Mouse (Mus musculus) hindbrain, embryonic 15.5 days (tissue): ENCODE results near the gene Olfr1140. TPM values are rescaled to one million over a fixed set of nuclear protein-coding genes. Genes with fewer than 3 reads are reported as not detected.

Experiments used
- ATAC-seq: fragments of 200-750 bp; cut with Nextera tagmentation; 2 replicates; pipeline ENCODE4 v1.8.0; 2017; ENCODE audit warnings: low read depth, moderate number of reproducible peaks, moderate TSS enrichment; ENCODE audit not compliant: low FRiP score
- H3K27ac ChIP-seq: fragments of 300-500 bp; sonication (generic); replicated peaks from 2 replicates; pipeline ENCODE4 v1.5.1; 2015; ENCODE audit warnings: mild to moderate bottlenecking, inconsistent platforms
- H3K27me3 ChIP-seq: fragments of 300-500 bp; sonication (generic); 2 replicates; pipeline ENCODE4 v1.6.1; 2015; ENCODE audit warnings: control low read depth, inconsistent platforms
- H3K36me3 ChIP-seq: fragments of 300-500 bp; sonication (generic); 2 replicates; pipeline ENCODE4 v1.6.1; 2015; ENCODE audit warnings: control low read depth, inconsistent platforms
- H3K4me1 ChIP-seq: fragments of 300-500 bp; sonication (generic); replicated peaks from 2 replicates; pipeline ENCODE4 v1.6.1; 2015; ENCODE audit warnings: control low read depth, inconsistent platforms
- H3K4me2 ChIP-seq: fragments of 300-500 bp; sonication (generic); 2 replicates; pipeline ENCODE4 v1.6.1; 2015; ENCODE audit warnings: moderate library complexity, mild to moderate bottlenecking, inconsistent platforms
- H3K4me3 ChIP-seq: fragments of 300-500 bp; sonication (generic); 2 replicates; pipeline ENCODE4 v1.5.1; 2015; ENCODE audit warnings: mild to moderate bottlenecking, inconsistent platforms
- H3K9ac ChIP-seq: fragments of 300-500 bp; sonication (generic); 2 replicates; pipeline ENCODE4 v1.6.1; 2015; ENCODE audit warnings: inconsistent platforms
- H3K9me3 ChIP-seq: fragments of 300-500 bp; sonication (generic); 2 replicates; pipeline ENCODE4 v1.6.1; 2016; ENCODE audit warnings: control low read depth, inconsistent platforms
- WGBS: fragments of 180-500 bp; shearing (Covaris S2); methylation state at CpG from one replicate; pipeline ENCODE4 v1.1.7; 2015; 5-methylcytosine and 5-hydroxymethylcytosine counted together
- polyA plus RNA-seq: library from polyadenylated mRNA; unstranded; fragments of >200 nt; fragmentation: Nextera tagmentation; extraction: Ambion mirVana; gene quantifications from 2 replicates; pipeline ENCODE4 v1.2.1, GENCODE M21; 2015

Olfr1140 gene
- polyA plus RNA-seq = not detected in 2 replicates

DNA sequence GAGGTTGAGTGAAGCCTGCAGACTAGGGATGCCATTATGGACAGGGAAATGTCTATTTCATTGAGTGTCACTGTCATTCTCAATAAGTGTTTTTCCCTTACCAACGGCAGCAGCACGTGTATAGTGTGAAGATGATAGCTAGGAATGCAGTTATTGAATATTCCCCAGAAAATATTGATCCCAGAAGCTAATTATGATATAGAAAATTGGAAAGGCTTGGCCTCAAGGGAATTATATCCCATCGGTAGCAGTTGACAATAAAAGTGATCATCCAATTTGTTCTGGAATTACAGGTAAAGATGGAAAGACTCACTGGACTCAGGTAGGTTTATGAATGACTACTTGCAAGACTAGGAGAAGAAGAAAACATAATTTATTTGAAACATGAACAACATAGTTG is at the start of gene Olfr1140:
Olfr1140 (plus strand) TSS at position 301 of the 400 bp plus-strand sequence.
- 77% methylated on average over 3 of the region's 3 CpGs for WGBS
- H3K4me1 ChIP-seq = no peaks in the 10 kb centered on the region

DNA sequence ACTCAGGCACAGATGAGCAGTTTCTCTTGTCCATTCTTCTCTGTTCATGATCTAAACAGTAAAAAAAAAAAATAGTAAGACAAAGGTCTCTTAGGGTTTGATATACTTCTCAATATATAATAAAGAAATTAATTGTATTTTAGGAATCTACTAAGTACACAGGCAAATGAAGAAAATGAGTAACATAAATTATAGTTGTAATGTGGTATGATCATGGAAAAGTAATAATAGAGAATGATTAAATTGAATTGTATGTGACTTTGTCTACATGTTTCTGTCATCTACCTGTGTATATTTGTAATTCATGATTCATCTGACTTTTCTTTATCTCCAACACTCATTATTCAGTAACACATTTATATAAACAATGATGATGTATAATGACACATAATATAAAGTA is 49.7 kb upstream of the Olfr1140 start, which contains the start of gene Olfr1136:
Olfr1136 (minus strand) TSS at position 101 of the 400 bp plus-strand sequence.
- H3K4me2 ChIP-seq = no peak within 1 kb of the TSS
- no peak within 1 kb of the TSS for H3K9ac ChIP-seq
- H3K27me3 ChIP-seq = no peaks in the 10 kb centered on the region
- ATAC-seq = no peak
- no peak within 1 kb of the TSS for H3K4me3 ChIP-seq
- no peaks in the 10 kb centered on the region for H3K4me1 ChIP-seq
- no peaks in the 10 kb centered on the region for H3K36me3 ChIP-seq
- H3K27ac ChIP-seq = no peak within 1 kb of the TSS
- no peaks in the 10 kb centered on the region for H3K9me3 ChIP-seq

More for the DNA sequence above, at the start of gene Olfr1140:
- Histone ChIP-seq H3K36me3 (no peaks in the 10 kb centered on the region), H3K27me3 (no peaks in the 10 kb centered on the region), H3K27ac (no peak within 1 kb of the TSS), H3K9me3 (no peaks in the 10 kb centered on the region), H3K9ac (no peak within 1 kb of the TSS), H3K4me2 (no peak within 1 kb of the TSS), H3K4me3 (no peak within 1 kb of the TSS)
- no peak for ATAC-seq

DNA sequence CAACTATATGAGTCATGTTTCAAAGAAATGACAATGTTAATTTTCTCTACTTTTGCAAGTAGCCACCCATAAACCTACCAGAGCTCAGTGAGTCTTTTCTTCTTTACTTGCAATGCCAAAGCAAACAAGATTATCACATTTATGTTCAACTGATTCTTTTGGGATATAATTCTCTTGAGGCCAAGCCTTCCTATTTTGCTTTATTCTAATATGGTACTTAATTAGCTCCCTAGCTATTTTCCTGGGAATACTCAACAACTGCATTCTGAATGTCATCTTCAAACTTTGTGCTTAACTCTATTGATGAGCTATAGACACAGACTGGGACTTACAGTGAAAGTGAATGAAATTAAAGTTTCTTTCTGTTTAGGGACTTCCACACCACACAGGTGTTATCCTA is 30.5 kb upstream of the Olfr1140 start, which contains the start of gene Olfr1137:
Olfr1137 (minus strand) TSS at position 101 of the 400 bp plus-strand sequence.
- H3K4me1 ChIP-seq = no peaks in the 10 kb centered on the region
- no peak within 1 kb of the TSS for H3K4me2 ChIP-seq
- no peak for ATAC-seq
- no peaks in the 10 kb centered on the region for H3K9me3 ChIP-seq
- H3K27me3 ChIP-seq = no peaks in the 10 kb centered on the region
- H3K36me3 ChIP-seq = no peaks in the 10 kb centered on the region
- H3K27ac ChIP-seq = no peak within 1 kb of the TSS
- no peak within 1 kb of the TSS for H3K4me3 ChIP-seq
- no peak within 1 kb of the TSS for H3K9ac ChIP-seq

DNA sequence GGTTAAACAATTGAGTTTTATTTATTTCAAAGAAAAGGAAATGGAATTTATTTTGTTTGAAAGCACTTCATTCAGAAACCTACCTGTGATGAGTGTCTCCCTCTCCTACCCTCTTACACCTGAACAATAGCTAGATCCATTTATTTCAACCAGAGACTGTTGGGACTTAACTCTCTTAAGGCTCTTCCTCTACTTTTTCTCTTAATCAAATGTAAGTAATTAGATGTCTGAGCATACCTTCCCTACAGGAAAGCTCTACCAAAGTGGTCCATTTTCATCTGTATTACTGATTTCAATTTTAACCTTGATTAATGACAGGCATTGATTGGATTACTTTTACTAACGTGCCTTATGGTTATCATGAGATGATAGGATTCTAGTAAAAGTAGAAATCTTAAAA is 3.7 kb upstream of the Olfr1140 start, which contains the start of gene Olfr1138:
Olfr1138 (minus strand) TSS at position 101 of the 400 bp plus-strand sequence.
- Histone ChIP-seq H3K4me3 (no peak within 1 kb of the TSS), H3K9me3 (no peaks in the 10 kb centered on the region), H3K4me1 (no peaks in the 10 kb centered on the region), H3K9ac (no peak within 1 kb of the TSS), H3K36me3 (no peaks in the 10 kb centered on the region), H3K27ac (no peak within 1 kb of the TSS), H3K27me3 (no peaks in the 10 kb centered on the region), H3K4me2 (no peak within 1 kb of the TSS)
- 68% methylated on average over 1 of the region's 1 CpGs for WGBS
- no peak for ATAC-seq

DNA sequence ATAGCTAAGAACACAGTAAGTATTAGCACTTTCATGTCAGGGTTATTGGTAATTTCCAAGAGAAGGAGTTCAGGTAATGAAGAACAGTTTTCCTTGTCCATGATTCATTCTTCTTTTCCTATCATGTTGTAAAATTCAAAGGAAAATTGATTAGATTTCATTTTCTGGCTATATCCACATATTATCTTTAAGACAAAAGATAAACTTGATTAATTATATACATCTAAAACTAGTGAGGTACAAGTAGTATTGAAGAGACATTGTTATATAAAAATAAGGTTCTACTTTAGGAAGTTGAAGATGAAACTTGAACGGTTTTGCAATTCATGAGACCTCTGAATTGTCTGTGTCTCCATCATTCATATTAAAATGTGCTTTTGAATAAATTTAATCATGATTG is 10.3 kb downstream of the Olfr1140 start, which contains the start of gene Olfr1141:
Olfr1141 (minus strand) TSS at position 101 of the 400 bp plus-strand sequence.
- no peaks in the 10 kb centered on the region for H3K4me1 ChIP-seq
- 83% methylated on average over 1 of the region's 1 CpGs for WGBS
- no peak for ATAC-seq
- no peaks in the 10 kb centered on the region for H3K9me3 ChIP-seq
- no peak within 1 kb of the TSS for H3K27ac ChIP-seq
- no peak within 1 kb of the TSS for H3K9ac ChIP-seq
- H3K4me3 ChIP-seq = no peak within 1 kb of the TSS
- no peaks in the 10 kb centered on the region for H3K36me3 ChIP-seq
- H3K27me3 ChIP-seq = no peaks in the 10 kb centered on the region
- no peak within 1 kb of the TSS for H3K4me2 ChIP-seq

DNA sequence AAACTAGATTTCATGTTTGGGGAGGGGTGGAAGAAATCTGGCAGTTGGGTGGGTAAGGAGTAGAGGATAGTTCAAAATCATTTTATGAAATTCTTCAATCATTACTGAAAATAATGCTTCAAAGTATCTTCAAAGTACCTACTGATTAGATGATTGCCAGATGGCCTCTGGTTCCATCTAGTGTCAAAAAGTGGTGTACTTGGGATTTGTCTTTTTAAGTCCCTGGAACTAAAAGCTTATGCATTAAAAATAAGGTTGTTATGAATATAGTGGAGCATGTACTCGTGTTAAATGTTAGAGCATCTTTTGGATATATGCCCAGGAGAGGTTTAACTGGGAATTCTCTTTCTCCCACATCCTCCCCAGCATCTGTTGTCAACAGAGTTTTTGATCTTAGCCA is 32.6 kb downstream of the Olfr1140 start:
- Histone ChIP-seq H3K9me3 (no peaks in the 10 kb centered on the region), H3K36me3 (no peaks in the 10 kb centered on the region), H3K4me3 (no peak overlapping the region), H3K27me3 (no peaks in the 10 kb centered on the region), H3K4me1 (no peaks in the 10 kb centered on the region), H3K27ac (no peak overlapping the region), H3K4me2 (no peak overlapping the region), H3K9ac (no peak overlapping the region)
- 59% methylated on average over 1 of the region's 1 CpGs for WGBS
- ATAC-seq = no peak

DNA sequence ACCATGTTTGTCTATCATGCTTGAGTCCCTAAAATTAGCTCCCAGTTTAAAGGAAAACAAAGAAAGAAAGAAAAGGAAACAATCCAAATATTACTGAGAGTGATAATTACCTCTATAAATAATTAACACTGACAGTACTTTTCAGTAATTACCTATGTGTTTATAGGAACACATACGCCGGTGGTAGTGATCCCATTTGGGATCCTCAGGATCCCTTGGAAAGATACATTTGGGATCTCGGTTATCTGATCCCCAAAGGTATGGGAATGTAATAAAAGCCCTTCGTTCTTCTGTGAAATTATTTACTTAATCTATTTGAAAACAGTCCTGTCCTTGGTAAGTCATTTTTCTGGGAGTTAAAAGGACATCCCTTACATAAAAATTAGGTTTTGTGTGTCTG is 35.6 kb downstream of the Olfr1140 start, which contains the start of gene Olfr152:
Olfr152 (plus strand) TSS at position 301 of the 400 bp plus-strand sequence.
- Histone ChIP-seq H3K9me3 (no peaks in the 10 kb centered on the region), H3K36me3 (no peaks in the 10 kb centered on the region), H3K4me2 (no peak within 1 kb of the TSS), H3K4me1 (no peaks in the 10 kb centered on the region), H3K27me3 (no peaks in the 10 kb centered on the region), H3K9ac (no peak within 1 kb of the TSS), H3K27ac (no peak within 1 kb of the TSS), H3K4me3 (no peak within 1 kb of the TSS)
- ATAC-seq = no peak
- WGBS = 75% methylated on average over 4 of the region's 4 CpGs

Other genes starting within 250 kb of the Olfr1140 start
- gene Pramel7, start 246.7 kb upstream of the Olfr1140 start, polyA plus RNA-seq = not detected in 2 replicates
- not detected in 2 replicates for gene Pramel6, start 237.2 kb upstream of the Olfr1140 start, polyA plus RNA-seq
- not detected in 2 replicates for gene Olfr153, start 212.0 kb upstream of the Olfr1140 start, polyA plus RNA-seq
- not detected in 2 replicates for gene Olfr1128, start 198.2 kb upstream of the Olfr1140 start, polyA plus RNA-seq
- not detected in 2 replicates for gene Olfr1129, start 169.8 kb upstream of the Olfr1140 start, polyA plus RNA-seq
- gene Olfr1130, start 137.5 kb upstream of the Olfr1140 start, polyA plus RNA-seq = not detected in 2 replicates
- gene Olfr1131, start 116.6 kb upstream of the Olfr1140 start, polyA plus RNA-seq = not detected in 2 replicates
- not detected in 2 replicates for gene Olfr1132, start 106.2 kb upstream of the Olfr1140 start, polyA plus RNA-seq
- not detected in 2 replicates for gene Olfr1133, start 96.4 kb upstream of the Olfr1140 start, polyA plus RNA-seq
- not detected in 2 replicates for gene Olfr1134, start 85.3 kb upstream of the Olfr1140 start, polyA plus RNA-seq
- not detected in 2 replicates for gene Olfr1135, start 70.1 kb upstream of the Olfr1140 start, polyA plus RNA-seq
- not detected in 2 replicates for gene Olfr1136, start 49.8 kb upstream of the Olfr1140 start, polyA plus RNA-seq
- gene Olfr1137, start 30.6 kb upstream of the Olfr1140 start, polyA plus RNA-seq = not detected in 2 replicates
- gene Olfr1138, start 3.8 kb upstream of the Olfr1140 start, polyA plus RNA-seq = not detected in 2 replicates
- gene Olfr1141, start 10.2 kb downstream of the Olfr1140 start, polyA plus RNA-seq = not detected in 2 replicates
- gene Olfr152, start 35.7 kb downstream of the Olfr1140 start, polyA plus RNA-seq = not detected in 2 replicates
- gene Olfr1143, start 56.8 kb downstream of the Olfr1140 start, polyA plus RNA-seq = not detected in 2 replicates
- gene Olfr1145, start 66.1 kb downstream of the Olfr1140 start, polyA plus RNA-seq = not detected in 2 replicates
- not detected in 2 replicates for gene Olfr1148, start 86.8 kb downstream of the Olfr1140 start, polyA plus RNA-seq
- gene Olfr1150-ps1, start 100.2 kb downstream of the Olfr1140 start, polyA plus RNA-seq = not detected in 2 replicates
- not detected in 2 replicates for gene Olfr1151, start 112.1 kb downstream of the Olfr1140 start, polyA plus RNA-seq
- not detected in 2 replicates for gene Olfr1152, start 122.7 kb downstream of the Olfr1140 start, polyA plus RNA-seq
- 0.09 TPM in 1 of 2 replicates, not detected in the other for gene Olfr1153, start 151.2 kb downstream of the Olfr1140 start, polyA plus RNA-seq
- gene Olfr1154, start 161.4 kb downstream of the Olfr1140 start, polyA plus RNA-seq = not detected in 2 replicates
- not detected in 2 replicates for gene Olfr1155, start 201.4 kb downstream of the Olfr1140 start, polyA plus RNA-seq
- gene Olfr1156, start 209.3 kb downstream of the Olfr1140 start, polyA plus RNA-seq = not detected in 2 replicates
- not detected in 2 replicates for gene Olfr1157, start 224.5 kb downstream of the Olfr1140 start, polyA plus RNA-seq
- gene Olfr74, start 230.9 kb downstream of the Olfr1140 start, polyA plus RNA-seq = not detected in 2 replicates
- gene Olfr1158, start 246.4 kb downstream of the Olfr1140 start, polyA plus RNA-seq = not detected in 2 replicates